Mouse (Mus musculus) limb, embryonic 12.5 days (tissue): ENCODE results near the gene Doxl2. TPM values are rescaled to one million over a fixed set of nuclear protein-coding genes. Genes with fewer than 3 reads are reported as not detected.

Experiments used
- ATAC-seq: fragments of 200-750 bp; cut with Nextera tagmentation; 2 replicates; pipeline ENCODE4 v1.8.0; 2017; ENCODE audit warnings: low read depth, moderate TSS enrichment; ENCODE audit not compliant: insufficient number of reproducible peaks, insufficient read depth, low FRiP score, low TSS enrichment
- H3K27ac ChIP-seq: fragments of 300-500 bp; sonication (generic); 2 replicates; pipeline ENCODE4 v1.5.1; 2016; ENCODE audit warnings: mild to moderate bottlenecking, moderate library complexity
- H3K27me3 ChIP-seq: fragments of 300-500 bp; sonication (generic); 2 replicates; pipeline ENCODE4 v1.6.1; 2016; ENCODE audit warnings: mild to moderate bottlenecking, moderate library complexity
- H3K36me3 ChIP-seq: fragments of 300-500 bp; sonication (generic); 2 replicates; pipeline ENCODE4 v1.6.1; 2016; ENCODE audit warnings: mild to moderate bottlenecking, moderate library complexity
- H3K4me1 ChIP-seq: fragments of 300-500 bp; sonication (generic); replicated peaks from 2 replicates; pipeline ENCODE4 v1.6.1; 2016
- H3K4me2 ChIP-seq: fragments of 300-500 bp; sonication (generic); 2 replicates; pipeline ENCODE4 v1.6.1; 2016; ENCODE audit warnings: mild to moderate bottlenecking, moderate library complexity
- H3K4me3 ChIP-seq: fragments of 300-500 bp; sonication (generic); replicated peaks from 2 replicates; pipeline ENCODE4 v1.5.1; 2016; ENCODE audit warnings: mild to moderate bottlenecking
- H3K9ac ChIP-seq: fragments of 300-500 bp; sonication (generic); replicated peaks from 2 replicates; pipeline ENCODE4 v1.6.1; 2016; ENCODE audit warnings: mild to moderate bottlenecking, moderate library complexity
- H3K9me3 ChIP-seq: fragments of 300-500 bp; sonication (generic); 2 replicates; pipeline ENCODE4 v1.6.1; 2016; ENCODE audit warnings: mild to moderate bottlenecking, moderate library complexity
- WGBS: fragments of 180-500 bp; shearing (Covaris S2); methylation state at CpG from one replicate; pipeline ENCODE4 v1.1.7; 2016; 5-methylcytosine and 5-hydroxymethylcytosine counted together
- polyA plus RNA-seq: library from polyadenylated mRNA; unstranded; fragments of >200 nt; fragmentation: Nextera tagmentation; extraction: Ambion mirVana; gene quantifications from 2 replicates; pipeline ENCODE4 v1.2.1, GENCODE M21; 2016

Doxl2 gene
- polyA plus RNA-seq, 1 experiment from 2014 or later: not detected

DNA sequence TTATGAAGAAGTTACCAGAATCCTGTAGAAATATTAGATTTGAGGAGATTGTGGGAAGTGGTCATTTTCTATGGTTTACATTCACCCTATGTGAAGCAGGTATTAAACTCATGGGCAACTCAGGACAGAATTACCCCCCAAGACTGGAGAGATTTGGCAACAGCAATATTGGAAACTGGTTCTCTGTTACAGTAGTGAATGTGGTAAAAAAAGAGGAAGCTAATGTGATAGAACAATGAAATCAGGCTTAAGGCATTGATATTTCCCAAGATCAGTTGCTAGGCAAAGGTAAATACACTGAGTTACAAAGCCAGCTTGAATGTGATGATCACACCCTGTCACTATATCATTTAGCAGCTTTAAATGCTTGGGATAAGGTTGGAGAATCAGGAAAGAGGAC lies 6.9 kb upstream of the Doxl2 start:
- no peak overlapping the region for H3K4me2 ChIP-seq
- H3K9me3 ChIP-seq: no peaks in the 10 kb centered on the region
- H3K4me3 ChIP-seq: no peak overlapping the region
- ATAC-seq: no peak
- H3K27me3 ChIP-seq: no peaks in the 10 kb centered on the region
- no peak overlapping the region for H3K9ac ChIP-seq
- no peaks in the 10 kb centered on the region for H3K36me3 ChIP-seq
- H3K27ac ChIP-seq: no peak overlapping the region
- no peaks in the 10 kb centered on the region for H3K4me1 ChIP-seq

GRCm38 (mm10) chr6:48979616-48980015 lies 4.9 kb downstream of the Doxl2 start:
- ATAC-seq: no peak
- no peaks in the 10 kb centered on the region for H3K36me3 ChIP-seq
- no peak overlapping the region for H3K4me2 ChIP-seq
- H3K27ac ChIP-seq: no peak overlapping the region
- no peak overlapping the region for H3K9ac ChIP-seq
- no peaks in the 10 kb centered on the region for H3K9me3 ChIP-seq
- no peak overlapping the region for H3K4me3 ChIP-seq
- H3K4me1 ChIP-seq: no peaks in the 10 kb centered on the region
- 57% methylated on average over 1 of the region's 1 CpGs for WGBS
- H3K27me3 ChIP-seq: no peaks in the 10 kb centered on the region

GRCm38 (mm10) chr6:48982305-48982704 lies 7.5 kb downstream of the Doxl2 start:
- H3K36me3 ChIP-seq: no peaks in the 10 kb centered on the region
- no peaks in the 10 kb centered on the region for H3K9me3 ChIP-seq
- no peaks in the 10 kb centered on the region for H3K27me3 ChIP-seq
- no peak overlapping the region for H3K4me2 ChIP-seq
- H3K9ac ChIP-seq: no peak overlapping the region
- H3K4me3 ChIP-seq: no peak overlapping the region
- H3K4me1 ChIP-seq: no peaks in the 10 kb centered on the region
- H3K27ac ChIP-seq: no peak overlapping the region
- WGBS: 68% methylated on average over 3 of the region's 3 CpGs
- ATAC-seq: no peak

DNA sequence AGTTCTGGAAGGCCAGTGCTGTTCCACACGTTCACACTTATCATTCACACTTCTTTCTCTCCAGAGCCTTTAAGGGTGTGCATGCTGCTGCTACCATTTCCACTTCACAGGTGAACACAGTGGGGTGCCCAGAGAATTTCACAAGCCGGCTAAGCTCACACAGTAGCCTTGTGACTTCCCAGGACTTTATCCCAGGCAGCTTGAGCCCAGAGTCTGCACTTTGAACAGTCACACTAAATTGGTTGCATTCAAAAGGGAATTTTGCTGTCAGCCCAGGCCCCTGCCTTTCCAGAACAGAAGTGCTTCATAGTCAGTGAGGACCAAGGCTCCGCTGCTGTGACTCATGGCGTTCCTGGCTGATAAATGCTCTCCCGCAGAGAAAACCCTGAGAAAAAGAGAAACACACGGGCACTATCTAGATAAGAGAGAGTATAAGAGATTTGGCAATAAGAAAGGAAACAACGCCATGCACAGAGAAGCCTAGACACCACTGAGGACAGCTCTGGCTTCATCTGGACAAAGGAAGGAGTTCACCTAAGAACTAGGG lies 11.8 kb downstream of the Doxl2 start, which contains the start of gene Svs1:
Gene Svs1, plus strand, starts transcription at position 418 of the 547 bp plus-strand sequence.
- Histone ChIP-seq H3K27me3 (no peaks in the 10 kb centered on the region), H3K4me3 (no peak within 1 kb of the TSS), H3K9ac (no peak within 1 kb of the TSS), H3K27ac (no peak within 1 kb of the TSS), H3K4me1 (no peaks in the 10 kb centered on the region), H3K4me2 (no peak within 1 kb of the TSS), H3K9me3 (no peaks in the 10 kb centered on the region), H3K36me3 (no peaks in the 10 kb centered on the region)
- no peak for ATAC-seq
- WGBS: 38% methylated on average over 7 of the region's 7 CpGs

- H3K4me1 ChIP-seq: no peaks in the 10 kb centered on the region
- no peak overlapping the region for H3K27ac ChIP-seq
These were observed 15.2 kb downstream of the Doxl2 start for GRCm38 (mm10) chr6:48989971-48990370.

DNA sequence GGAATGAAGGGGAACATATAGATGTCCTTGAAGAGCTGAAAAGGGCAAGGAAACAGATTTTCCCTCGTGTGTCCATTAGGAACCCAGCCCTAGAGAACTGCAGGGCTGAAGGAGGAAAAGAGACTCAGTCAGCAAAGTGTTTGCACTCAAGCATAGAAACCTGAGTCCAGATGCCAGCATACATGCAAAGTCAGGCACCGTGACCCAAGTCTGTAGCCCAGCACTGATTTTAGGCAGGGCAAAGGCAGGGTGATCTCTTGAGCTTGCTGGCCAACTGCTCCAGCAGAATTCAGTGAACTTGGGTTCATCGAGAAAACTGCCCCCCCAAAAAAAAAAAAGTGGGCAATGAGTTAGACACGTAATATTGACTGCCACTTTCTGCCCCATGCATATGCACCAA lies 17.2 kb downstream of the Doxl2 start:
- 80% methylated on average over 4 of the region's 4 CpGs for WGBS
- Histone ChIP-seq H3K4me3 (no peak overlapping the region), H3K9me3 (no peaks in the 10 kb centered on the region), H3K4me2 (no peak overlapping the region), H3K9ac (no peak overlapping the region), H3K36me3 (no peaks in the 10 kb centered on the region), H3K4me1 (no peaks in the 10 kb centered on the region), H3K27ac (no peak overlapping the region), H3K27me3 (no peaks in the 10 kb centered on the region)
- ATAC-seq: no peak

More at GRCm38 (mm10) chr6:48989971-48990370, 15.2 kb downstream of the Doxl2 start:
- no peak overlapping the region for H3K4me2 ChIP-seq
- H3K36me3 ChIP-seq: no peaks in the 10 kb centered on the region
- H3K27me3 ChIP-seq: no peaks in the 10 kb centered on the region
- H3K4me3 ChIP-seq: no peak overlapping the region
- H3K9me3 ChIP-seq: no peaks in the 10 kb centered on the region
- no peak for ATAC-seq
- H3K9ac ChIP-seq: no peak overlapping the region
- WGBS: 93% methylated on average over 5 of the region's 5 CpGs

GRCm38 (mm10) chr6:48998186-48998585 lies 23.4 kb downstream of the Doxl2 start:
- Histone ChIP-seq H3K4me1 (no peaks in the 10 kb centered on the region), H3K27me3 (no peaks in the 10 kb centered on the region), H3K9ac (no peak overlapping the region), H3K4me2 (no peak overlapping the region), H3K9me3 (no peaks in the 10 kb centered on the region), H3K36me3 (no peaks in the 10 kb centered on the region), H3K27ac (no peak overlapping the region), H3K4me3 (no peak overlapping the region)
- WGBS: 54% methylated on average over 6 of the region's 6 CpGs
- no peak for ATAC-seq

GRCm38 (mm10) chr6:48998796-48999195 lies 24.0 kb downstream of the Doxl2 start:
- ATAC-seq: no peak
- H3K36me3 ChIP-seq: no peaks in the 10 kb centered on the region
- 95% methylated on average over 4 of the region's 4 CpGs for WGBS
- H3K9me3 ChIP-seq: no peaks in the 10 kb centered on the region
- no peaks in the 10 kb centered on the region for H3K27me3 ChIP-seq
- H3K4me1 ChIP-seq: no peaks in the 10 kb centered on the region
- no peak overlapping the region for H3K4me2 ChIP-seq
- H3K9ac ChIP-seq: no peak overlapping the region
- no peak overlapping the region for H3K27ac ChIP-seq
- H3K4me3 ChIP-seq: no peak overlapping the region

DNA sequence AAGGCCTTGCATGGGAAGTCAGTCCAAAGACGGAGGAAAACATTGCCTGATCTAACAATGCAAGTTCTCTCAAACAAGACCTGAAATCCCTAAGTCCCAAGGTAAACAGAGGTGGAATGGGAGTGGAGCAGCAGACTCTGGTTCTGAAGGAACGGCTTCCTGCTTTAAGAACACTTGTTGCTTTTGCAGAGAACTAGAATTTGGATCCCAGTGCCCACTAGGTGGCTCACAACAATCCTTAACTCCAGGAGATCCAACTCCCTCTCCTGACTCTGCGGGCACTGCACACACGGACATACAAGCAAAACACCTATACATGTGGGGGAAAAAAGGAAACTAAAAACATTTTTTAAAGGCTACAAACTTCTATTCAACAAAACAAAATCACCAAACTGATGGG lies 28.6 kb downstream of the Doxl2 start:
- no peak overlapping the region for H3K27ac ChIP-seq
- ATAC-seq: no peak
- no peak overlapping the region for H3K4me2 ChIP-seq
- no peaks in the 10 kb centered on the region for H3K9me3 ChIP-seq
- 55% methylated on average over 4 of the region's 4 CpGs for WGBS
- no peak overlapping the region for H3K4me3 ChIP-seq
- H3K9ac ChIP-seq: no peak overlapping the region
- H3K4me1 ChIP-seq: peaks cover 3% of the 10 kb centered on the region
- H3K36me3 ChIP-seq: no peaks in the 10 kb centered on the region
- H3K27me3 ChIP-seq: no peaks in the 10 kb centered on the region

- ATAC-seq: no peak
- H3K27ac ChIP-seq: no peak overlapping the region
- peaks cover 12% of the 10 kb centered on the region for H3K4me1 ChIP-seq
- peak overlapping the region; percentile 56 for H3K4me2 ChIP-seq
- 1% methylated on average over 9 of the region's 9 CpGs for WGBS
- peaks cover 5% of the 10 kb centered on the region; the same call in 1 of the 2 replicates for H3K27me3 ChIP-seq
- no peaks in the 10 kb centered on the region for H3K9me3 ChIP-seq
- H3K9ac ChIP-seq: no peak overlapping the region
- peak overlapping the region; percentile 31 for H3K4me3 ChIP-seq
- no peaks in the 10 kb centered on the region for H3K36me3 ChIP-seq
These were observed 33.2 kb downstream of the Doxl2 start for GRCm38 (mm10) chr6:49007981-49008380.

DNA sequence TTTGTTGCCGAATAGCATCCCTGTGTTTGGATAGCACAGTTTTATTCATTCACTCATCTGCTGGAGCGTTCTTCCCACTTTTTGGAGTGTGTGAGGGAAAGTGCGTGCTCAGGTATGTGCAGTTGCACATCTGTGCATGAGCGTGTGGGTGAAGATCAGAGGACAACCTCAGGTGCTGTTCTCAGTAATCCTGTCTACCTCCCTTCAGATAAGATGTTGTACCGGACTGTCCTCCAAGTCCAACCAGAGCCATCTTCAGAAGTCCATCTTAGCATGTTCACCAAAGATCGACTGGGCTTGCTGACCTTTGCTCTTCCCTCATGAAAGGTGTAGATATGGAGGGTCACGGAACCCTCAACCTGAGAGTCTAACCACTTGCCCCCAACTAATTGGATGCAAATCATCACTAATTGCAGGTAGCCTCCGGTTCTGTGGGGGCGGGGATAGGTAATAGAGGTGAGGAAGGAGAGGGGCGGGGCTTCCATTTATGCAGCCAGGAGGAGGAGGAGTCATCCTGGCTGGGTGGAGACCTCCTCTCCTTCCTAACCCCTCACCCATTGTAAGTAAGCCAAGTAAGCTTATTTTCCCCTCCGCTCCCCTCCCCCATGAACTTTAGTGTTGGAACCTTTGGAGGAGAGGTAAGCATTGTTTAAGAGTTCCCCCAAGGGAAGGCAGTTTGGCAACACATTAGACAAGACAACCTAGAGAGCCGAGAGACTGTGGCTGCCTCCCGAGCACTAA lies 33.8 kb downstream of the Doxl2 start:
- Histone ChIP-seq H3K9ac (no peak overlapping the region), H3K4me1 (peaks cover 12% of the 10 kb centered on the region), H3K4me3 (peak overlapping the region; percentile 31), H3K27ac (no peak overlapping the region), H3K9me3 (no peaks in the 10 kb centered on the region), H3K4me2 (peak overlapping the region; percentile 56), H3K36me3 (no peaks in the 10 kb centered on the region), H3K27me3 (peaks cover 5% of the 10 kb centered on the region; the same call in 1 of the 2 replicates)
- ATAC-seq: peak; percentile 48; the same call in 1 of the 2 replicates
- WGBS: 19% methylated on average over 13 of the region's 13 CpGs
